Mouse (Mus musculus): ENCODE data around the gene Nkiras2.
"Not testable (repeated sequence)": the region's sequence is repeated elsewhere in the genome, so short reads cannot be mapped to it uniquely, and the experiment has no call there.

Gene Nkiras2

GRCm38 (mm10) chr11:100640159-100640906 lies 21.3 kb downstream of the Nkiras2 start:
- DNase-seq, result peak; percentile 55

DNA sequence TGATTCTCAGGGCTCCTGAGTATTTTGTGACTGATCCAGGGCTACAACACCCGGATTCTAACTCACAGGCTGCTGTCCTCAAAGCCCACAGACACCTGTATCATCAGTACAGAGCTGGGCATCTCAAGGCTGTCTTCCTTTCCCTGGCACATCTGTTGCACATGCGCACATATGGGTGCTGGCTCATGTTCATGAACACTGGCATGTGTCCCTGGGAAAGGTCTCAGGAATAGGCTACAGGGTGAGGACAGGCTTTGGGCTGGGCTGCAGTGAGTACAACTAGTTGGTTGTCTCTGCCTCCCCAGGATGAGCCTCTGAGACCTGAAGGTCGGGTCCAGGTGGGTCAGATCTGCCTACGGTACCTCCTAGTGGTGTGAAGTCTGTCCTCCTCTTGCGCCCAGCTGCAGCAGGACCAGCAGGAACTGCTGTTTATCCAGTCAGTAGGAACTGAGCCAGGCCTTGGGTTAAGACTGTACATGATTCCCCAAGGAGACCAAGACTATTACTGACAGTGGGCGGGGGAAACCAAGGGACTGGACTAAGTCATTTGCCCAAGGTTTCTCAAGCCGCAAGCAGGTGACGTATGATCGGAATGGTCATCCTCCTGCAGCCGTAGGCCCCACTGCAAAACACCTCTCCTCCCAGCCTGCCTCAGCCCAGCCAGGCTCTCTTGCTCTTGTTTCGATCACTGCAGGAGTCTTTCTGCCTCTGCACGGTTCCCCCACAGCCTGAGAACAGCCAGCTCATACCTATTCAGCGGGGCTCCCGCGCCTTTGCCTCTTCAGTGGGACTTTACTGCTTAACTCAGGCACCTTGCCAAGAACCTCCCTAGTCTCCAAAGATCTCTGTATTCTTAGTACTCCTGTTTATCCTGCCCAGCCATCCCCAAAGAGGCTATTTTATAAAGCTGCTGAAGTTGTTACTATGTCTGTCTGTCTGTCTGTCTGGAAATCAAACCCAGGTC lies 24.9 kb downstream of the Nkiras2 start:
- no peak for DNase-seq

DNA sequence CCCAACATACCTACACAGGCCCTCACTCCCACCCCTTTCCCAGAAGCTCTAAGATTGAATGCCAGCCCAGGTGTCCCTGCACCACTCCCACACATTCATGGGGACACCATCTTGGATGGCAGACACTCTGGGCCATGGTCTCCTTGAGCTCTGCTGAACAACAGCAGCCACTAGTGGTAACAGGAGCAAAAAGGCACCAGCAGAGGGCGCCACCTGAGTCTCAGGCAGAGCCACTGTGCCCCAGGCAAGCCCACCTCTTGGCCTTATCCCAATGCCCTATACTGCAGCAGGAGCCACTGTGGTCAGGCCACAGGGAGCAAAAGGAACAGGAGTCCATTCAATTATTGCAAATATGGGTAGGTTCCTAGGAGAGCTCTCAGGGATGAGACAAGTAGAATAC lies 27.2 kb downstream of the Nkiras2 start:
- peak; percentile 61 for DNase-seq

DNA sequence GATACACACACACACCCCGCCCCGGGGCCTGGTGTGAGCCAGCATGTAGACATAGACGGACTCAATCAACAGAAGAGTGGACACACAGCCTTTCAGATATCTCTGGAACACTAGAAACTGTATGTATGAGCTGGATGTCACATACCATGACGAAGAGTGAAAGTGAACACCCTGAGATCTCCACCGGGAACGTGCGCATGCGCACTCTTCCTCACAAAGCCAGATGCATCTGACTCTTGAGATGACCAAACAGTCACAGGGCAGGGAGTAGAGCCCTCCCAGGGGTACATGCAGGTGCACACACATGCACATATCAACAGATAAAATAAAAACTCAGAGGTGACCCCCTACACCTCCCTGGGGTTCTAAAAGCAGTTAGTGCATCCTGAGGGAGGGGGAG lies 29.4 kb downstream of the Nkiras2 start:
- no peak for DNase-seq

GRCm38 (mm10) chr11:100651205-100651604 lies 32.2 kb downstream of the Nkiras2 start:
- DNase-seq, result no peak

GRCm38 (mm10) chr11:100651748-100652147 lies 32.7 kb downstream of the Nkiras2 start:
- no peak for DNase-seq

DNA sequence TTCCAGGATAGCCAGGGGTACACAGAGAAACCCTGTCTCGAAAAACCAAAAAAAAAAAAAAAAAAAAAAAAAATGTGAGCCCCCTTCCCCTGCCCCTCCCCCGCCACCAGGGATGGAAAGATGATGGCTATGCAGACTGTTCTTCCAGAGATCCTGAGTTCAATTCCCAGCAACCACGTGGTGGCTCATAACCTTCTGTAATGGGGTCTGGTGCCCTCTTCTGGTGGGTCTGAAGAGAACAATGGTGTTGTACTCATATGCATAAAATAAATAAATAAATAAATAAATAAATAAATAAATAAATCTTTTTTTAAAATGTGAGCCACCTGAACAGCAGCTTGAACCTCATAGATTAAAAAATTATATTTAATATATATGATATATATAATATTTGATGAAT lies 36.5 kb downstream of the Nkiras2 start:
- not testable (repeated sequence) for DNase-seq

DNA sequence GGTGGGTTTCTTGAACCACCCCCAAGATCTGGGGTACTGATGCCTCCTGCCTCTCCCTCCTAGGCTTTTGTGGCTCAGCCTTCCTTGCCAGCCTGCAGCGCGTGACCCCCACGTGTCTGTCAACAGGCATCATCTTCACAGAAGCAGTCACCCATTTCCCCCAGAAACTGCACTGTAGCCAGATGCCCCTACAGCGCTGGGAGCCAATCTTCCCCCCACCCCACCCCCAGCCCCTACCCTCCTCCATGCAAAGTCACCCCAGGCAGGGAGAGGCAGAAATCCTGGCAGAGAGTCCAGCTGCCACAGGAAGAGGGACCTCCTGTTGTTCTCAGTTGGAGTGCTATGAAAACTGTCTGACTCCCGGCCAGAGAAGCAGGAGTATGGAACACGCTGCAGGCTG lies 37.4 kb downstream of the Nkiras2 start:
- no peak for DNase-seq

DNA sequence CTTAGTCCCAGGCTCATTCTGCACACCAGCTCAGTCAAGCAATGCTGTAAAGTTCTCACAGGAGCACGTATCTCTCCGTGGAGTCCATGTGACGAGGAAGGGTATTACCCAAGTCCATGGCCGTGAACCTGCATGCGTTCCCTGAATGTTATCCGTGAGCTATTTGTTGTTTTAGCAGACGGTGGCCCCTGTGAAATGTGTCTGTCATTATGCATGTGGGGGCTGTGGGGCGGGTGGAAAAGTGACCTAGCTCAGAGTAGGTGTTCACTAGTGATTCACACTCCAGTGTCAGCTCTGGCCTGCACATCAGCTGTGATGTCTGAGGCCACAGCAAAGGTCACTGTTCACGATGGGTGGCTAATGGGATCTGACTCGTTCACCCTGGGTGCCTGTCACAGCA lies 40.8 kb downstream of the Nkiras2 start:
- DNase-seq, result no peak

DNA sequence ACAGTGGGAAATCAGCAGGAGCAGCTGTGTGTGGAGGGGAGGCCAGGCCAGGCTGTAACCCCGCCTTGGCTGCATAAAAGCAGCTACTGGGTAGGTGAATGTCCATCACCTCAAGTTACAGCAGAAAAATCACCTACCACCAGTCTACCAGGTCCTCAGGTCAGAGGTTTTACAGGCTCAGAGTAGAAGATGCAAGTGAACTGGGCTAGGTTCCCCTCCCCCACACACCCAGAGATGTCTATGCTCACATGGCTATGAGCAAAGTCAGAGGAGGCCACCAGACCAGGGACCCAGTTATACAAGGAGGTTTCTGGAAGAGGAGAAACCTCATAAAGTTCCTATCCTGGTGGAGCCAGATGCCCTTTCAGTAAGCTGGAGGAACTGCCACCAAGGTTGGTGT lies 52.0 kb downstream of the Nkiras2 start:
- DNase-seq, result no peak

GRCm38 (mm10) chr11:100671956-100672355 lies 52.9 kb downstream of the Nkiras2 start:
- DNase-seq, result no peak

- DNase-seq, result no peak
Observed at GRCm38 (mm10) chr11:100673169-100673568, 54.1 kb downstream of the Nkiras2 start.

All from right cerebral cortex, postnatal 4 days (tissue).